Mouse (Mus musculus) cerebellum, adult 2 months (tissue): ENCODE data around the gene 1700029F12Rik.

Experiments
- CTCF ChIP-seq: fragments of 200-500 bp; IDR thresholded peaks from 2 replicates; pipeline ENCODE4 v1.5.1; 2011; ENCODE audit warnings: low read depth, mild to moderate bottlenecking, control low read depth, low read length, moderate library complexity, borderline replicate concordance; ENCODE audit not compliant: insufficient read depth
- POLR2A ChIP-seq: fragments of 200-500 bp; IDR thresholded peaks from 2 replicates; pipeline ENCODE4 v1.6.1; 2011; ENCODE audit warnings: low read length, control low read depth, borderline replicate concordance; ENCODE audit not compliant: insufficient read depth

DNA sequence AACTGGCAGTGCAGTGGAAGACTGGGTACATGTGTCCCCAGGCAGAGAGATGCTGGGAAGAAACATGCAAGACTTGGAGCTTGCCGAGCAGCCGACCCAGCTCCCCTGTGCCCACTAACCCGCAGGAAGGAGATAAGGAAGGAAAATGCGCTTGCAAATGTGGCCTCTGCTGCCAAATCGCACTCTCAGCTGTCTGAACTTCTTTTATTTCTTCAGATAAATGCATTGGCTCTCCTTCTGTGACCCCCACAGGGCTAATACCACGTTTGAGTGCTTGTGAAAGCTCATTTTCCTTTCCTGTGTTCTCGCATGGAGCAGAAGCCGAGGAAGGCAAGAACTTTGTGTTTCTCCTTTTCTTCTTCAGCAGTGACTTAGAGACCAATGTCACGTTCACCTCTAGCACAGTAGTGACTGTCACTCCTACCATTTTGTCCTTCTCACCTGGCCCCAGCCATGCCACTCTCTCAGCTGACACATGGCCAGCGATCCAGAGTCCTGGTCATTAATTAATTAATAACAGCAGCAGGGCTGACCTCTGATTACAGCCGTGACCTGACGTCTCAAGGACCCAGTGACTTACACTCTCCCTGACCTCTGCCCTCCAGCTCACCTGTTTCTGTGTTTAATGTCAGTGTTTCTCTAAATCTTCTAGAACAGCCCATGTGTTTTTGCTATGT is 48.4 kb downstream of the 1700029F12Rik start:
- TF ChIP-seq CTCF (no peak), POLR2A (no peak)
